Mouse (Mus musculus): Measurements from ENCODE around the gene Prox2.

Gene Prox2

DNA sequence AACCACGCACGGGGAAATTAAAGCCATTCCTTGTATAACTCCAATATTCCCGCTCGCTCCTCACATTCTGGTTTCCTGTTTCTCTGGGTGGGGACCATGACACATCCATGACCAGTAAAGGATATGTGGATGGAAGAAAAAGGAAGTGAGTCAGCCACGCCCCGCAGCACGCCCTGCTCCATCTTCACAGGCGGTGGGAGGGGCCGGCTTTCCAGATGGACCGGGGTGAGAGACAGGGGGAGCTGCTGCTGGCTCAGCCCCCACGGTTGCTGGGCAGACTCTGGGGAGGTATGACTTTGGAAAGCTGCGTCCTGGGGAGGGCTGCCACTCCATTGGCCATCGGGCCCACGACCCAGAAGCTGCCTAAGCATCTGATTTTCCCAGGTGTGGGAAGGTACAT is 16.5 kb downstream of the Prox2 start:
- peak; percentile 64 for ATAC-seq (ENCODE audit: low TSS enrichment)

DNA sequence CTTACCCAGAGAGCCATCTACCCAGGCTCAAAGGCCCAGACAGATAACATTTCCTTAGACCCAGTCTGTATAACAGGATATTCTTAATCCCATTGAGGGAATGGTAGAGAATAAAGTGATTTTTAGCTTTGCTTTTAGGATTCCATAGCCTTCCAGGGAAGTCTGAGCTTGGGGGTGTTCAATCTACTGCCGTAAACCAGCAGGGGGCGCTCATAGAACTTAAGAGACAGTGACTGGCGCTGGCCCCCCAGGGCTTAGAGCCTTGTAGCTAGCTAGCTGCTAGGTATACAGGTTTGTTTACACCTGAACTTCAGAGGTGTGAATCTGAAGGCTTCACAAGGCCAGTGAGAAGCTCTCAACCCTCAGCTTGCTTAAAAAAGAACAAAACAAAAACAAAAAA is 18.3 kb downstream of the Prox2 start:
- peak; percentile 39; the same call in 1 of the 2 replicates for ATAC-seq (ENCODE audit: low TSS enrichment)

DNA sequence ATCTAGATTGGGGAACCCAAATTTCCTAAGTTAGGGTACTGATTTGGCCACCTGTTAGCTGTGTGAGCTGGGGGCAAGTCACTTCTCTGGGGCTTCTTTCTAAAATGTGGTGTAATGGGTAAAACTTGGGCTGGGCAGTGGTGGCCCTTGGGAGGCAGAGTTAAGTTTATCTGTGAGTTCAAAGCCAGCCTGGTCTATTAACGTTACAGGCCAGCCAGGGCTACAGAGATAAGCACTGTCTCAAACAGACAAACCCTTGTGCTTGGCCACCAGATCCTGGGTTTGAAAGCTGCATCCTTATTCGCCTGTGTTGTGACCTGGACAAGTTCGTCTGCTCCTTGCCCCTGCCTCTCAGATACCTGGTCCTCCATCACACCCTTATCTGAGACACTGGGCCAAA is 19.4 kb downstream of the Prox2 start:
- ATAC-seq (ENCODE audit: low TSS enrichment) = no peak

DNA sequence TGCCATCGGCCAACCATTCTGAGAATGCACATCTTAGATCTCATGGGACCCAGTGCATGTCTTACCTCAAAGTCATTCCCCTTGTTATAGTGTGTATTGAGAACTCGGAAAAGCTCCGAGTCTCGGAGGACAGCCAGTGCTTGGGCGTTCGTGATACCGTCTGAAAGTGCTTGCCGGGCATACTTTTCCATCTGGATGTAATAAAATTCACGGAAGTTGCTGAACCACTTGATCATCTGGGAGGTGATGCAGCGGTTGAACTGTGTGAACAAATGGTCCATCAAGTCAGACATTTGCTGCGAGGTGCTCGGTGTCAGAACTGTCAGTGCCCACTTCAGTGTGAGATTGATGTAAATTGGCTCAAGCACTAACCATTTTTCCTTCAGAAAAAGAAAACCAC is 22.7 kb downstream of the Prox2 start:
- no peak for ATAC-seq (ENCODE audit: low TSS enrichment)

DNA sequence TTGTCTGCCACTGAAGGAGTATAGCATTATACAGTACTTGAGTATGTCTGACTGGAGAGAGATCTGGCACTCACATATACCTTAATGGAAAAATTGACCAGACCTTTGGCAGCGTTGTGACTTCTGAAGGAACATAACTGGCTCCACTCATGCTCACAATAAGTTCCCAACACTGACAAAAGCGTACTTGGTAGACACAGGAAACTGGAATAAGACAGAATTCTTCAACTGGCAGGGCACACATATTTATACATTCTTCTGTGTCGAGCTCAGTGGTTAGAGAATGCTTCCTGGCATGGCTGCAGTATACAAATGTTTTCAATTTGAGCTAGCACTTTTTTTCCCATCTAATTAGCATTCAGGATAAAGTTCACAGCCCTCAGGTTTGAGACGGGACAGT is 25.6 kb downstream of the Prox2 start:
- ATAC-seq (ENCODE audit: low TSS enrichment) = no peak

DNA sequence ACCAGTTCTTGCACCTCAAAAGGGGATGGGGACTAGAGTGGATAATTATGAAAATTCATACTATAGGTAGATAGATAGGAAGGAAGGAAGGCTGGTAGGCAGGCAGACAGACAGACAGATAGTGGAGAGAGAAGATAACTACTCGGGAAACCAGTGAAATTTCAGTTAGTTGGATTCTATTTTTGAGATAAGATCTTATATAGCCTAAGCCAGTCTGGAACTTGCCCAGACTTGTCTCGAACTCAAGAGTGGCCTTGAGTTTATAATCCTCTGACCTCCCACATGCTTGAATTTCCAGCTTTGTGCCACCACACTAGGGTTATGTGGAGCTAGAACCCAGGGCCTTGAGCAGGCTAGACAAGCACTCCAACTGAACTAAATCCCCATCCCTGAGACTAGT is 26.3 kb downstream of the Prox2 start:
- no peak for ATAC-seq (ENCODE audit: low TSS enrichment)

DNA sequence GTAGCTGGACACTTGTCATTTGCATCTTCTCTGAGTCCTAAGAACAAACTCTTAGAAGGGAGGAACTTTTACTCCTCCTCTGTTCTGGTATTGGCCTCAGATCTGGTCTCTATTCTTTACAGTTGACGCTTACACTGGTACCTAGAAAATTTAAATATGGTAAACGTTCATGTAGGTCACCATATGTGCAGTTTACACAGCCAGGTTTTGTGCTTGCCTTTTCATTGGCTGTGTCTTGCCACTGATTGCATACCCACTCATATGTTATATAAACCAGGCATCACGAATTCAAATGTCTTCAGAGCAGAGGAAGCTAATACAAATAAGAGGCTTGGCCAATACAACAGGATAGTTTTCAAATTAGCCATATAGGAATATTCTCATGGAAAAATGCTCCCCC is 33.5 kb downstream of the Prox2 start:
- ATAC-seq (ENCODE audit: low TSS enrichment) = peak; percentile 89

DNA sequence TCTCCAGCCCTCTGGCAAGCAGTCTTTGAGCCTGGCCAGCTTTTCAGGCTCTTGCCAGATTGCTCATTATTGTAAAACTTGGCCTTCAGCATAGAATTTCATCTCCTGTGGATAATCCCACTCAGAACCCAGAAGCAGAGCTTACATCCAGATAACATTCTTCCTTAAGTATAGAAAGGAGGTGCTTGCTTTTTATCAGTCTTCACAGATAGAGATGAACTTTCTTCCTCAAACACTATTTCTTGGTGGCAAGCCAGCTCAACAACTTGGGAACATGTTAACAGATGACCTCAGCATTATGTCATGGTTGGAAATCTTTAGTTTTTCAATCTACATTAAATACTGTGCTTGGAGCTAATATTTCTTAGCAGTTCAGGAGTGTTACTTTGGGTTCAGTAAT is 39.5 kb downstream of the Prox2 start:
- ATAC-seq (ENCODE audit: low TSS enrichment) = no peak

DNA sequence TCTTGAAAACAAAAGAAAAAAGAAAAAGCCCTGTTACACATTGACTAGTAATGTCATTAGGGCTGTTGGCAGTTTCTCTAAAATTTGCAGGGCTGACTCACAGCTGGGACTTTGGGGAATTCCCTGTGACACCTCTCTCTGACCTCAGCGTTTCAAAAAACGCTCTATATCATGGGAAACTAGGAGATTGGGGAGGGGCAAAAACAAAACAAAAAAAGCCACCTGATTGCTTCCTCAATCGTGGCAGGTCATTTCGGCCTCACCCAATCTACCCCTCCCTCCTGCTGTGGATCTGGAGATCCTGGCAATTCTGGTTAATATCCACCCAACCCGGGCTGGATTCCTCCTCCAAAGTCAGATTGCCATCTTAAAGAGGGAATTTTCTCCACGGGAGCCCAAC is 59.3 kb downstream of the Prox2 start:
- ATAC-seq (ENCODE audit: low TSS enrichment) = no peak
